Mouse (Mus musculus) spleen, embryonic (tissue): Measurements from ENCODE around the gene Vps37b.

Source experiments
- CTCF ChIA-PET: fragments of 350-600 bp; sonication (Branson Sonifier 250); formaldehyde crosslinking; loops from one replicate; lab custom pipeline; 2022; lab: Charles Lee

Gene Vps37b

GRCm38 (mm10) chr5:124032001-124032508 lies at the start of gene Vps37b:
Vps37b (minus strand) TSS chr5:124032270.
- CTCF ChIA-PET, result interaction anchor here (0.6 kb wide), 1 partner anchor 18 kb away, joined by 4 read pairs; no protein-coding TSS in a partner anchor

DNA sequence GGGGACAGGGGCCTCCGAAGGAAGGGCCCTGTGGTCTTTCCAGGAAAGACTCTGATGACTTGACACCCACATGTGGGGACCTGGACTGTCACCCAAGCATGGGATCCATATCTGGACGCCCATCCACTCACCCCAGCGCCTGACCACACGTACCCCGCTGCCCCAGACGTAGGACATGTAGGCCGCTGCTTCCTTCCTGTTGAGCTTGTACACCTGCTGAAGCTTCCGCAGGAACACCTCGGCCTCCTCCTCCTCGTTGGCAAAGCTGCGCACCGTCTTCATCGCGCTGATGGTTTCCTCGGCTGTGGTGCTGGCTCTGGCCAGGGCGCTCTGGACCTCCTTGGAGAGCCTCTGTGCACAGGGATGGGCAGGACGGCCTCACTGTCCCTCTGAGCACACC lies 47.8 kb upstream of the Vps37b start:
- CTCF ChIA-PET, result interaction anchor here (0.6 to 1.0 kb wide), 4 partner anchors 15 to 337 kb away, joined by 3 read pairs; no protein-coding TSS in a partner anchor

DNA sequence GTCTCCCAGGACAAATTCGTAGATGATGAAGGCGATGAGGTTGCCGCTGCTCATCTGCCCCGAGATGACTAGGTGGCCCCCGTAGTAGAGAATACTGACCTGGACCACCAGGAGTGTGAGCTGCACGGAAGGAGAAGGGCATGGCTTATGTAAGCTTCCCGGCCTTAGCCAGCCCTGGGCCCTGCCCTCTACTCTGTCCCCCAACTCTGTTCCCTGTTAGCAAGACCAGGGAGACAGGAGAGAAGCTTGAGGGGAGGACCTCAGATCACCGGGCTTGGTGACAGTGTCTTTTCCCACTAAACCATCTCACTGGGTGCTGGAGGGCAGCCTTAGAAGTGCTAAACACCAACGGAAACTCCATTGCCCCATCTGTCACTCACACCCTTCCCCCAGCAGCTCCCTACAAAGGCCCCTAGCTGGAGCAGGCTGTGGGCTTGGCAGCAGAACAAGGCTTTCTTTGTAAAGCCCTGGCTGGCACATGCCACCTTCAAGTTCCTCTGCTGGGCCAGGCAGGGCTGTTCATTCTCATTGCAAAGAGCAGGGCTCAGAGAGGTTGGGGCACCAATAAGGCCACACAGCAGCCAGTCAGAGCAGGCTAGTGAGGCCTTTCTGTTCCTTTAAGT lies 46.8 kb upstream of the Vps37b start:
- CTCF ChIA-PET, result interaction anchor here (0.6 kb wide), 1 partner anchor 84 kb away, joined by 18 read pairs; no protein-coding TSS in a partner anchor

- CTCF ChIA-PET, result no interaction called here
Measured at GRCm38 (mm10) chr5:124077856-124078460, 45.9 kb upstream of the Vps37b start.

DNA sequence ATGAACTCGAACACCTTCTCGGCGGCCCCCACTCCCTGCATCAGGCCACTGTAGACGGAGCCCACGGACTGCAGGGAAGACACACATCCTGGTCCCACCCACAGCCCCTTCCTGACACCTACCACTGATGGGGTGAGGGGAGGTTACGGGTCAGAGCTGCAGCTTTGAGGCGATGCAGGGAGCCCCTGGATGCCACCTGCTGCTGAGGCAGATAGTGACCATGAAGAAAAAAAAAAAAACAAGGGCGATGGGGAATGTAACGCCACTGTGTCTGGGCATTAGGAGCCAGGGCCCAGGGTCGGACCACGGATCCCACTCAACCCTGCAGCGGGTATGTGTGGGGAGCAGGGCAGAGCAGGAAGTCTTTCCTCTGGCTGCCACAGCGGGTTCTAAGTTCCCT lies 45.2 kb upstream of the Vps37b start:
- CTCF ChIA-PET, result interaction anchor here (1.0 to 1.1 kb wide), 2 partner anchors 52 to 72 kb away, joined by 3 read pairs; no protein-coding TSS in a partner anchor

DNA sequence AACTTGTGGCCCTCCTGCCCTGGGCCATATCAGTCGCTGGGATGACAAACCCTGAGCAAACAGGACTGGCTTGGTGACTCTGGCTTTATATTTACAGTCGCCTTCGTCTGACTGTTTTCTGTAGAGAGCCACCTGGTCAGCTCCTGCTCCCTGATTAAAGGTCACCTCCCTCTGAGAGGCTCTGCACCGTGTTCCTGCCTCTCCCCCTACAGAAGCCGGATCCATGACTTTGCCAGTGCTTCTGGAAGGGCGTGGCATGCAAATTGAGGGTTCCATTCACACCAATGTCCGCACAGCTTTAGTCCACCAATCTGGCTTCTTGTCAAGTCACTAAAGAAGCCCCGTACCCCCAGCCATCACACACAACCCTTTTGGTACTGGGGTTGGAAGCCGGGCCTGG lies 44.5 kb upstream of the Vps37b start:
- CTCF ChIA-PET, result interaction anchor here (1.0 to 1.1 kb wide), 2 partner anchors 51 to 72 kb away, joined by 3 read pairs; no protein-coding TSS in a partner anchor

GRCm38 (mm10) chr5:124075716-124076115 lies 43.6 kb upstream of the Vps37b start:
- CTCF ChIA-PET, result no interaction called here

- CTCF ChIA-PET, result interaction anchor here (0.6 kb wide), 1 partner anchor 72 kb away, joined by 3 read pairs; no protein-coding TSS in a partner anchor
Measured at GRCm38 (mm10) chr5:124074845-124075307, 42.8 kb upstream of the Vps37b start.

DNA sequence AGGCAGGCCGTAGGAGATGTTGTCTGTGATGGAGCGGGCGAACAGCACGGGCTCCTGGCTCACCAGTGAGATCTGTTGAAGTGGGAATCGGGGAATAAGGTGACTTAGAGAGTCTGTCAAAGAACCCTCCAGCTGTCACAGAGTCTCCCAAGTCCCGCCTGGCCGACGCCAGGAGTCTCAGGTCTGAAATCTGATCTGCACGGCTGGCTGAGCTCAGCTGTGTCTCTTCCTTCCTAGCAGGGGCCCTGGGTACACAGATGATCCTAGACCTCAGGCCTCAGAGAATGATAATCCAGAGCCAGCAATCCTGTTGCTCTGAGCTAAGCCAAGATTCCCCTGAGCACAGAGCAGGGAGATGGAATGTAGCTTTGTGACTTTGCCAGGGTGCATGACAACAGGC lies 41.6 kb upstream of the Vps37b start:
- CTCF ChIA-PET, result interaction anchor here (0.6 to 1.0 kb wide), 2 partner anchors 37 to 47 kb away, joined by 4 to 5 read pairs; no protein-coding TSS in a partner anchor

DNA sequence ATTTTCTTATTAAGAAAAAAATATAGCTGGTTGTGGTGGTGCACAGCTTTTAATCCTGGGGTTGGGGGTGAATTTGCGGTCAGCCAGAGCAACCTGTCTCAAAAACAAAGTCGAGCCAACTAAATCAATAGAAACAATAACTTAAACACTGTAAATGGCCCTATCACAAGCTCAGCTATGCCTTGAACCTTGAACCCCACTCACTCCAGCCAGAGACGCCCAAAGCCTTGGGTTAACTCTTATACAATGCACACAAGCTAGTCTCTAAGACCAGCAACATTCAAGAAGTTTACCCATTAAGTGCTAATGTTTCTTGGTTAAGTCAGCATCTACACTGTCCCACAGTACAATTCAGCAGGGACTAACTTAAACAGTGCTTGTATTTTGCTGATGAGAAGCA lies 37.6 kb upstream of the Vps37b start:
- CTCF ChIA-PET, result no interaction called here

- CTCF ChIA-PET, result interaction anchor here (0.5 kb wide), 1 partner anchor 105 kb away, joined by 3 read pairs; no protein-coding TSS in a partner anchor
Measured at GRCm38 (mm10) chr5:124062037-124062824, 30.2 kb upstream of the Vps37b start.

- CTCF ChIA-PET, result no interaction called here
Measured at GRCm38 (mm10) chr5:124059677-124060076, 27.6 kb upstream of the Vps37b start.

DNA sequence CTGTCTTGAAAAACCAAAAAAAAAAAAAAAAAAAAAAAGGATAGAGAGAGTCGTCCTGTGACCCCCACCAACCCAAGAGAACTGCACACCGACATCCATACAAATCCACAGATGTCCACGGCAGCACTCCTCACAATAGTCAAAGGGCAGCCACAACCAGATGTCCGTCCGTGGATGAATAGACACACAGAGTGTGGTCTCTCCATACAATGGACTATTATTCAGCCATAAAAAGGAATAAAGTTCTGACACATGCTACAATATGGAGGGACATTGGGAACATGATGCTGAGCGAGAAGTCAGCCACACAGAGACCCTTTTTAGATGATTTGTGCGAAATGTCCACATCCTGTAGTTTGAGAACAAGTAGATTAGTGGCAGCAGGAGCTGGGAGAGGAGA lies 26.7 kb upstream of the Vps37b start:
- CTCF ChIA-PET, result no interaction called here

DNA sequence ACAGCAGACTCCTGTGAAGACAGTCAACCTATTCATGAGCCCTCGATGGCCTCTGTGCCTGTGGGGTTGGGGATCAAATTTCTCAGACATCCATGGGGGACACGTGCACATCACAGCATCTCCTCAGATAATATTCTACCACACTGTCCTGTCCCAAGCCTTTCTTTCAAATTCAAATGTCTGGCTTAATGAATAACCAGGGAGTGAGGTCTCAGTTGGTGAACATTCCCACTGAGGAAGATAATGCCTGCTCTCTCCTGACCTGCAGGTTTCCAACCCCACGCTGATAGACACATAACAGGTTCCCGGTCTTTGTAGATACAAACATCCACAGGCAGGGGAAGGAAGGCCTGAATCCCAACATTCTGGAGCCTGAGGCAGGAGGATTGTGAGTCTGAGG lies 24.9 kb upstream of the Vps37b start:
- CTCF ChIA-PET, result interaction anchor here (1.1 kb wide), 1 partner anchor 28 kb away, joined by 3 read pairs; no protein-coding TSS in a partner anchor

DNA sequence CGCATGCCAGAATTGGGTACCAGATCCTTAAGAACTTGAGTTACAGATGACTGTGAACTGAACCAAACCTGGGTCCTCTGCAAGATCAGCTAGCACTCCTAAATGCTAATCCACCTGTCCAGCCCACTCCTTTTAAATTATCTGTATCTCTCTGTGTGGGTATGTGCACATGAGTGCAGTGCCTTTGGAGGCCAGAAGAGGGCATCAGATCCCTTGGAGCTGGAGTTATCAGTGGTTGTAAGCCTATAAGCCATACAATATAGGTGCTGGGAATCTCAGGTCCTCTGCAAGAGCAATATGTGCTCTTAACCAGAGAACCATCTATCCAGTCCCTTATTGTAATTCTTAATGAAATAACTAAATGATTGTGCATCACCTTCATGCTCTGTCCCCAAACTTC lies 24.1 kb upstream of the Vps37b start:
- CTCF ChIA-PET, result interaction anchor here (1.1 kb wide), 1 partner anchor 28 kb away, joined by 3 read pairs; no protein-coding TSS in a partner anchor

DNA sequence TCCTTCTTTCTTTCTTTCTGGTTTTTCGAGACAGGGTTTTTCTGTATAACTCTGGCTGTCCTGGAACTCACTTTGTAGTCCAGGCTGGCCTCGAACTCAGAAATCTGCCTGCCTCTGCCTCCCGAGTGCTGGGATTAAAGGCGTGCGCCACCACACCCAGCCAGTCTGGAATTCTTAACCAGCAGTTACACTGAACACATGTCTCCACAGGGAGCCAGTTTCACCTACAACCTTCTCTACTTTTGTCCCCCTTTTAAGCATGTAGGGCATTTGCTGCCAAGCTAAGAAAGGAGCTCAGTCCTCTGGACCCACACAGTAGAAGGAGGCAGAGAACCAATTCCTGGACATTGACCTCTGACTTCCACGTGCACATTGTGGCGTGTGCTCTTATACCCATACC lies 20.6 kb upstream of the Vps37b start:
- CTCF ChIA-PET, result interaction anchor here (0.8 kb wide), 1 partner anchor 81 kb away, joined by 3 read pairs; no protein-coding TSS in a partner anchor

- CTCF ChIA-PET, result interaction anchor here (0.6 to 0.8 kb wide), 2 partner anchors 80 to 195 kb away, joined by 3 read pairs; no protein-coding TSS in a partner anchor
Measured at GRCm38 (mm10) chr5:124051899-124052491, 19.9 kb upstream of the Vps37b start.

DNA sequence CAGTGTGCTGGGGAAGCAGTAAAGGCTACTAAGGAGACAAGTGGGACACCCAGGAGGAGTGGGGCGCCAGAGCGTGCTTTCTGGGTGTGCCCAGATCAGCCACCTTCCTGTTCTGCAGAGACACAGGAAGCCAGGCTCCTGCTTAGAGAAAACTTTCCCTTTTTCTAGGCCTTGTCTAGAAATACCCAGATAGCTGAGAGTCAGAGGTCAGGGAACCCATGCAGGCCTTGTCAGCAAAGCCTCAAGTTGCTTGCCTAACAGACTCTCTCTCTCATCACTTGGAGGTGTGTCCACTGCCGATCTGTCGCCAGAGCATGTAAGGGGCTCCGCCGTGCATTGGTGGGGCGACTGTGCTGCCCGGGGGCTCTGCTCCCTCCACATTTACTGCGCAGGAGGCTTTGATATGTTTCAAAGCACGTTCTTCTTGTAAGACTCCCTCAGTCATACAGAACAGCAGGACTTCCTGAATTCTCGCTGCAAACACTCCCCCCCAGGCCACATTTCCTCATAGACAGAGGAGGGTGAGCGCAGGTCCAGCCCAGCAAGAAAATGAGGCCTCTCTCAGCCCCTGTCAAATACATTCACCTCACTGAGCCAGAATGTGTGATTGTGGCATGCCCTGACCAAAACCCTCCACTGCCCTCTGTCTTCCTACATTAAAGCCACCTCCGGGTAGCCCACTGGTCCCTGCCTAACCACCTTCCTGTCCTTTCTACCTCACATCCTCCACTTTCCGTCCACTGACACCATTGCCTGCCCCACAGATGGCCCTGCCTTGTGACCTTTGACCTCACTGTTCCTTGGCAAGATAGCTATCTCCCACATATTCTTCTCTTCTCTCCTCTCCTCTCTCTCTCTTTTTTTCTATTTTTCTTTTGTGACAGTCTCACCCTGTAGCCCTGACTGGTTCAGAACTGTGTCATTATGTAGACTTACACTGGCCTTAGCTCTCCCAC lies 18.3 kb upstream of the Vps37b start:
- CTCF ChIA-PET, result interaction anchor here (1.0 kb wide), 2 partner anchors 37 to 38 kb away, joined by 3 read pairs; no protein-coding TSS in a partner anchor

DNA sequence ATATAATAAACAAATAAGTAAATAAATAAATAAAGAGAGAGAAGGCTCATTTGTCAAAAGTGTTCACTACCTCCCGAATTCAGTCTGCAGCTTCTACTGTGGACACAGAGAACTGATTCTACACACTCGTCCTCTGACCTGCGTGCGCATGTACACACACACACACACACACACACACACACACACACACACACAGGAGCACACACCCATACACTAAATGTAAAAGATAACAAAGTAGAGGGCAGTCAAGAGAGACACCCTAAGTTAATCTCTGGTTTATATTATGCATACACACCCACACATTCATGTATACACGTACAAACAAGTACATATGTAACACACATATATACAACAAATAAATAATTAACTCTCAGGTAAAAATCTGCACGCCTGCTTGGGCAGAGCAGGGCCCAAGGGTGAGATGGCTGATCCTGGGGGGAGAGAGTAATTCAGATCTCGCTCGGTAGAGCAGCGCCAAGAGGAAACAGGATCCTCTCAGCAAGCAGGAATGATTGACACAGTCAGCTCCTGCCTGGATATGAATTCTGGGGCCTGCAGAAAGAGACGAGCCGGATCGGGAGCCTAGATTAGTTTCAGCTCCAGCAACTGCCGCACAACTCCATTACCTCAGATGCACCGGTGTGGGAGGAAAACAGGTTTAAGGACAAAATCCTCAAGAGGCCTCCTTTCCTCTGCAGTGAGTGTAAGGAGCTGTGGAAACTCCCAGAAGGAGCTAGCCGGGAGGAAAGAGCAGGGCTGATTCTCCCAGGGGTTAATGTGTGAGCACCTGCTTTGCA lies 17.4 kb upstream of the Vps37b start:
- CTCF ChIA-PET, result interaction anchor here (0.6 to 1.0 kb wide), 2 partner anchors 36 to 1170 kb away, joined by 3 read pairs; no protein-coding TSS in a partner anchor
